Mouse (Mus musculus) embryonic facial prominence, embryonic 14.5 days (tissue): ENCODE measurements around the gene Ints5. TPM values are rescaled to one million over a fixed set of nuclear protein-coding genes. Genes with fewer than 3 reads are reported as not detected.
"Not testable (repeated sequence)": the region's sequence is repeated elsewhere in the genome, so short reads cannot be mapped to it uniquely, and the experiment has no call there.

Experiments used
- ATAC-seq: fragments of 200-750 bp; cut with Nextera tagmentation; 2 replicates; pipeline ENCODE4 v1.8.0; 2017; ENCODE audit warnings: low read depth, moderate number of reproducible peaks, moderate TSS enrichment
- DNase-seq: peaks from one replicate; pipeline ENCODE4 v3.0.0-alpha.2; 2015; ENCODE audit warnings: low spot score
- H3K27ac ChIP-seq: fragments of 300-500 bp; sonication (generic); replicated peaks from 2 replicates; pipeline ENCODE4 v1.5.1; 2014; ENCODE audit warnings: low read depth, mild to moderate bottlenecking, low read length, moderate library complexity
- H3K27me3 ChIP-seq: fragments of 300-500 bp; sonication (generic); replicated peaks from 2 replicates; pipeline ENCODE4 v1.6.1; 2014; ENCODE audit warnings: low read length; ENCODE audit not compliant: control insufficient read depth, insufficient read depth
- H3K36me3 ChIP-seq: fragments of 300-500 bp; sonication (generic); 2 replicates; pipeline ENCODE4 v1.6.1; 2014; ENCODE audit warnings: low read length, mixed read lengths; ENCODE audit not compliant: control insufficient read depth, insufficient read depth
- H3K4me1 ChIP-seq: fragments of 300-500 bp; sonication (generic); 2 replicates; pipeline ENCODE4 v1.6.1; 2014; ENCODE audit warnings: antibody characterized with exemption, low read length; ENCODE audit not compliant: control insufficient read depth, insufficient read depth
- H3K4me2 ChIP-seq: fragments of 300-500 bp; sonication (generic); 2 replicates; pipeline ENCODE4 v1.6.1; 2014; ENCODE audit warnings: low read depth, mild to moderate bottlenecking, low read length, moderate library complexity, mixed read lengths
- H3K4me3 ChIP-seq: fragments of 300-500 bp; sonication (generic); 2 replicates; pipeline ENCODE4 v1.5.1; 2014; ENCODE audit warnings: low read depth, mild to moderate bottlenecking, low read length
- H3K9ac ChIP-seq: fragments of 300-500 bp; sonication (generic); 2 replicates; pipeline ENCODE4 v1.6.1; 2014; ENCODE audit warnings: low read depth, mild to moderate bottlenecking, low read length, moderate library complexity, mixed read lengths
- H3K9me3 ChIP-seq: fragments of 300-500 bp; sonication (generic); 2 replicates; pipeline ENCODE4 v1.6.1; 2016; ENCODE audit warnings: low read length; ENCODE audit not compliant: control insufficient read depth
- WGBS: fragments of 180-500 bp; shearing (Covaris S2); extraction: QIAGEN DNeasy Blood & Tissue Kit; methylation state at CpG from one replicate; pipeline ENCODE4 v1.1.7; 2014; 5-methylcytosine and 5-hydroxymethylcytosine counted together
- polyA plus RNA-seq: library from polyadenylated mRNA; unstranded; fragments of >200 nt; fragmentation: Nextera tagmentation; extraction: Ambion mirVana; gene quantifications from 2 replicates; pipeline ENCODE4 v1.2.1, GENCODE M21; 2014

Gene Ints5
- polyA plus RNA-seq, 1 experiment from 2014 or later = 34.8 TPM

GRCm38 (mm10) chr19:8896231-8896630, 3.4 kb downstream of the Ints5 start:
- peaks cover 16% of the 10 kb centered on the region for H3K4me1 ChIP-seq
- 0 out of 2 replicates have a peak overlapping the region, but pooled peaks have one; percentile 55 for H3K9ac ChIP-seq
- not testable (repeated sequence) for H3K9me3 ChIP-seq, DNase-seq, H3K27me3 ChIP-seq, H3K27ac ChIP-seq, ATAC-seq, H3K4me2 ChIP-seq, H3K4me3 ChIP-seq
- 88% methylated on average over 5 of the region's 5 CpGs for WGBS
- peaks cover 21% of the 10 kb centered on the region for H3K36me3 ChIP-seq

GRCm38 (mm10) chr19:8897211-8897864, 4.5 kb downstream of the Ints5 start:
- H3K4me3 ChIP-seq = peak overlapping the region; percentile 98
- peaks cover 16% of the 10 kb centered on the region for H3K4me1 ChIP-seq
- peaks cover 26% of the 10 kb centered on the region for H3K36me3 ChIP-seq
- H3K4me2 ChIP-seq = peak overlapping the region; percentile 58
- H3K27me3 ChIP-seq, H3K9me3 ChIP-seq: not testable (repeated sequence)
- H3K27ac ChIP-seq = peak overlapping the region; percentile 88
- ATAC-seq (peak; percentile 32), DNase-seq (peak; percentile 43)
- 22% methylated on average over 20 of the region's 21 CpGs for WGBS
- peak overlapping the region; percentile 55 for H3K9ac ChIP-seq

DNA sequence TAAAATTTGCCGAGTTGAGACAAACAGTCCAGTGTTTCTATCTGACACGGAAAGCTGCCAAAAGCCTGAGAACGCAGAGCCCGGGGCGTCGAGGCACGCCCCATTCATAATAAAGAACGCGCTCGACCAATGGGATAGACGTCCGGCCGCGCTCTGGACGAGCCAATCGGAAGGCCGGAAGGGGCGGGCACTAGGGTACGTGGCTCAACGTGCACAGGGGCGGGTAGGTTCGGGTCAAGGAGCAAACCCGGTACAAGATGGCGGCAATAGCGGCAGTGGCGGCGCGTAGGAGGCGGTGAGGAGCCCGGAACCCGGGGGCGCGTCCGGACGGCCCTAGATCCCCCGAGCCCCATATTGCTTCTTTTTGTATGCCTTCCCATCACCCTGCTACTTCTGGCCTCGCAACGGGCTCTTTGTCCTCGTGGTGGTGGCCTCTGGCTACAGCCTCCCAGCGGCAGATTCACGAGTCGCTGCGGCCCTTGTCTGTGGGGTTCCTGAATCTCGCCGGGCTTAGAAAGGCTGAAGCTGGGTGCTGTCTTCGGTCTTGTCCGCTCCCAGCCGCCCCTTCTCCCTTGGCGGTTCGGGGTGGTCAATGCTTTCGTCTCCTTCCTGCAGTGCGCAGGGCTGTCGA, 5.2 kb downstream of the Ints5 start, which contains the start of gene Ganab:
Ganab (plus strand) TSS at position 207 of the 631 bp plus-strand sequence.
- Histone ChIP-seq H3K27ac (peak within 1 kb of the TSS; percentile 88), H3K9ac (peak within 1 kb of the TSS; percentile 97), H3K36me3 (peaks cover 31% of the 10 kb centered on the region), H3K4me1 (peaks cover 16% of the 10 kb centered on the region), H3K9me3 (no peaks in the 10 kb centered on the region), H3K4me2 (peak within 1 kb of the TSS; percentile 90), H3K4me3 (peak within 1 kb of the TSS; percentile 98), H3K27me3 (no peaks in the 10 kb centered on the region)
- 0% methylated on average over 51 of the region's 53 CpGs for WGBS
- DNase-seq (peak; percentile 99), ATAC-seq (peak; percentile 99)

DNA sequence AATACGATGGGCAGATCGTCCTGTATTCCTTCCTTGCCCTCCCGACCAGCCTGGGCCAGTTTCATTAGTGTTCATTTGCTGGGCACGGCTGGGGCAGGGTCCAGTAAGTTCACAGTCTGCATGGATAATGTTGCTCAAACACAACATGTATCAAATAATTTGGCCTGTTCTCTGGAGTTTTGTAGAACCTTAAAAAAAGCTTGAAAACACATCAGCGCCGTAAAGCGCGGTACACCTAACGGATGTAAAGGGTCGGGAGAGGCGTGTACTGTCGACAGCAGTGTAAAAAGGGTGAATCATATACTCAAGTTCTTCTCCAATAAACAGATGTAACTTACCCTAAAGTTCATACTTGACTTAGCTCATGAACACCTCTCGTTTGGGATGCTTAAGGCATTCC, 5.8 kb downstream of the Ints5 start:
- WGBS = 8% methylated on average over 13 of the region's 13 CpGs
- DNase-seq (peak; percentile 4), ATAC-seq (no peak)
- Histone ChIP-seq H3K27me3 (no peaks in the 10 kb centered on the region), H3K9me3 (no peaks in the 10 kb centered on the region), H3K4me2 (peak overlapping the region; percentile 90), H3K4me3 (peak overlapping the region; percentile 98), H3K9ac (peak overlapping the region; percentile 97), H3K36me3 (peaks cover 37% of the 10 kb centered on the region), H3K27ac (peak overlapping the region; percentile 88), H3K4me1 (peaks cover 16% of the 10 kb centered on the region)

DNA sequence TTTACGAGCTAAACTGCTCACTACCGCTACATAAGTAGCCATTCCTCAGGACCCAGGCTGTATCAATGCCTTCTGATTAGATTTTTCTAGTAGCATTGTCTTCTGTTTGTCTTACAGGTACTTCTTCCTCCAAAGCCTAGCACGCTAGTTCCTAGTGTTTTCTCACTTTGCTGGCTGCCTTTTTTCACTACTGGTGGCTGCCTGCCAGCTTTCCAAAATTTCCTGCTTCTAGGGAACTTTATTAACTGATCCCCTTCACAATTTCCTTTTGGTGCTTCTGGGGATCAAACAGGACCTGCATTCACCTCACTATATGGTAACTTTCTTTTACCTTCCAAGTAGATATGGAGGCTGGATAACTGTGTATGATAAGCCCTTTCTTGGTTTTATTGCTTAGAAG, 6.3 kb downstream of the Ints5 start:
- Histone ChIP-seq H3K9me3 (no peaks in the 10 kb centered on the region), H3K4me1 (peaks cover 16% of the 10 kb centered on the region), H3K27ac (no peak overlapping the region), H3K27me3 (no peaks in the 10 kb centered on the region), H3K4me3 (peak overlapping the region; percentile 98), H3K36me3 (peaks cover 40% of the 10 kb centered on the region), H3K9ac (peak overlapping the region; percentile 97), H3K4me2 (peak overlapping the region; percentile 90)
- WGBS = 51% methylated on average over 3 of the region's 3 CpGs
- ATAC-seq = no peak
- DNase-seq = peak; percentile 4

DNA sequence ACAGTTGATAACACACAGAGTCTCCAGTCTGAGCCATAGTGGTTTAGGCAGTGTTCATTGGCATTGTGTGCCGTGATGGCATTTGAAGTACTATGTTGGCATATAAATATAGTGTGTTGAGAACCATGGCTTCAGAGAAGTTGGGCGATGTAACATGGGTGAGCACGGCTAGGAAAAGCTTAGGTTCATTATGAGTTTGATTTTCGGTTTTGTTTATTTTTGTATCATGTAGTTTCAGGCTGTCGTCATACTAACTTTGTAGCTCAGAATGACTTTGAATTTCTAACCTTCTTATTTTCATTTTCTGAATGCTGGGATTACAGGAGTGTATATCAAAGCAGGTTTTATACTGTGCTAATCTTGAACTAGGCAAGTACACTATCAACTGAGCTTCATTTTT, 10.6 kb downstream of the Ints5 start:
- no peak overlapping the region for H3K9ac ChIP-seq
- no peaks in the 10 kb centered on the region for H3K9me3 ChIP-seq
- no peaks in the 10 kb centered on the region for H3K27me3 ChIP-seq
- DNase-seq (no peak), ATAC-seq (no peak)
- H3K36me3 ChIP-seq = peaks cover 64% of the 10 kb centered on the region
- no peak overlapping the region for H3K4me3 ChIP-seq
- no peak overlapping the region for H3K4me2 ChIP-seq
- H3K4me1 ChIP-seq = peaks cover 10% of the 10 kb centered on the region
- WGBS = 93% methylated on average over 5 of the region's 5 CpGs
- no peak overlapping the region for H3K27ac ChIP-seq

GRCm38 (mm10) chr19:8908531-8908930, 15.7 kb downstream of the Ints5 start:
- H3K4me3 ChIP-seq = no peak overlapping the region
- no peak overlapping the region for H3K27ac ChIP-seq
- 94% methylated on average over 6 of the region's 6 CpGs for WGBS
- no peak overlapping the region for H3K9ac ChIP-seq
- H3K4me2 ChIP-seq = no peak overlapping the region
- no peaks in the 10 kb centered on the region for H3K4me1 ChIP-seq
- DNase-seq (no peak), ATAC-seq (no peak)
- peaks cover 97% of the 10 kb centered on the region for H3K36me3 ChIP-seq
- no peaks in the 10 kb centered on the region for H3K9me3 ChIP-seq
- no peaks in the 10 kb centered on the region for H3K27me3 ChIP-seq

- Histone ChIP-seq H3K9ac (no peak overlapping the region), H3K27me3 (no peaks in the 10 kb centered on the region), H3K4me1 (no peaks in the 10 kb centered on the region), H3K27ac (no peak overlapping the region), H3K36me3 (peaks cover 100% of the 10 kb centered on the region), H3K4me3 (no peak overlapping the region), H3K9me3 (no peaks in the 10 kb centered on the region), H3K4me2 (no peak overlapping the region)
- 91% methylated on average over 5 of the region's 5 CpGs for WGBS
- ATAC-seq (no peak), DNase-seq (no peak)
Observed at GRCm38 (mm10) chr19:8911810-8912209, 19.0 kb downstream of the Ints5 start.
